Comparison of ENCODE assay signal across 8 mouse cellular contexts in genomic region chr9:51962975-51963701, GRCm38 (mm10). TPM values are rescaled to one million over a fixed set of nuclear protein-coding genes. Genes with fewer than 3 reads are reported as not detected.
A peak's percentile ranks its signal among the peaks of the same experiment; 100 is the strongest.
DNase-seq lines count a peak whose midpoint lies in the region; ATAC-seq lines count a peak whose summit lies in the region.

Gene Fdx1 (minus strand): TSS chr9:51963556.

- peak within 1 kb of the TSS; percentile 67 for H3K4me2 ChIP-seq in forebrain, embryonic 16.5 days (ENCODE audit: low read length)

- ATAC-seq in cerebellum, adult (ENCODE audit: insufficient number of reproducible peaks, low FRiP score, low TSS enrichment) = peak; percentile 91
- peak; percentile 87 for ATAC-seq in forebrain, embryonic 16.5 days

- intact Hi-C loops in heart, postnatal 36 days (cut with DNase I) = loop anchor here (5.0 kb wide), 1 partner anchor 84 kb away; the partner anchor contains the start of gene Rdx

- peak; percentile 74 for DNase-seq in ES-CJ7 (ENCODE audit: low read depth, low spot score)
- DNase-seq in heart, postnatal 36 days = peak; percentile 83 to 86
- peak; percentile 20 to 39 for DNase-seq in layer of hippocampus, adult 8-10 months (ENCODE audit: low spot score in 2 of 2)
- peak; percentile 88 for DNase-seq in lung, postnatal 10 days
- peak; percentile 91 for DNase-seq in ovary, postnatal 36 days (ENCODE audit: low spot score)
- DNase-seq in thymus, postnatal 25 days = peak; percentile 69

- H3K9ac ChIP-seq in forebrain, embryonic 16.5 days (replicated peaks; ENCODE audit: low read depth, low read length) = peak within 1 kb of the TSS; percentile 94

- 0 out of 2 replicates have a peak, but pooled peaks cover 2% of the 10 kb centered on the region for H3K27me3 ChIP-seq in forebrain, embryonic 16.5 days (replicated peaks; ENCODE audit: control insufficient read depth, insufficient read depth, low read length)

- under 1% methylated on average over 81 of the region's 81 CpGs for WGBS in forebrain, embryonic 16.5 days

- H3K27ac ChIP-seq in forebrain, embryonic 16.5 days (ENCODE audit: low read length) = peak within 1 kb of the TSS; percentile 56; the same call in 1 of the 2 replicates

- no peaks in the 10 kb centered on the region for H3K36me3 ChIP-seq in forebrain, embryonic 16.5 days (ENCODE audit: control insufficient read depth, insufficient read depth)

- H3K4me1 ChIP-seq in forebrain, embryonic 16.5 days (replicated peaks; ENCODE audit: control insufficient read depth, insufficient read depth, low read length) = peaks cover 29% of the 10 kb centered on the region

- H3K4me3 ChIP-seq in forebrain, embryonic 16.5 days (replicated peaks; ENCODE audit: low read length) = peak within 1 kb of the TSS; percentile 88

- no peaks in the 10 kb centered on the region for H3K9me3 ChIP-seq in forebrain, embryonic 16.5 days (ENCODE audit: control insufficient read depth, low read length)

RNA-seq across cellular contexts. Expression of gene Fdx1, which starts in this region (rescaled TPM):
- polyA plus RNA-seq in forebrain, embryonic 16.5 days (2015; fragmentation: Nextera tagmentation; extraction: Ambion mirVana) = 38.7 and 42.1 TPM in 2 replicates
- total RNA-seq in heart, postnatal 36 days (2021) = 100 to 1,000 TPM; 100 to 123 TPM
- 10 to 100 TPM; 16.4 to 18.8 (median 17.4) TPM for total RNA-seq in layer of hippocampus, adult 8-10 months (2022)

Comparison
In these comparisons a context has a peak if more than half of its experiments do, and no peak if none do; other contexts are left out.
1. Peak in every context shown above with its lines: DNase-seq, ATAC-seq, H3K4me3 ChIP-seq and H3K27ac ChIP-seq.
2. RNA of gene Fdx1 (total RNA-seq): 100 to 123 TPM in heart, postnatal 36 days; 16.4 to 18.8 TPM in layer of hippocampus, adult 8-10 months; every median in the first group is over 4 times any median in the second.
3. DNase-seq: peak in every context shown above with its lines; median percentile 91 in ovary, postnatal 36 days; 88 in lung, postnatal 10 days; 84 in heart, postnatal 36 days; 74 in ES-CJ7; 69 in thymus, postnatal 25 days; 30 in layer of hippocampus, adult 8-10 months.